Mouse (Mus musculus) limb, embryonic 11.5 days (tissue): ENCODE measurements at regions not wholly inside any gene's neighbourhood (a gene's known extent, or its start where the extent isn't known, plus 50 kb on each side); places are given as distances from the start of the nearest gene placed in this dataset.
"Not testable (repeated sequence)": the region's sequence is repeated elsewhere in the genome, so short reads cannot be mapped to it uniquely, and the experiment has no call there.

ENCODE experiments used
- ATAC-seq: fragments of 200-750 bp; cut with Nextera tagmentation; 2 replicates; pipeline ENCODE4 v1.8.0; 2017; ENCODE audit warnings: low read depth; ENCODE audit not compliant: insufficient number of reproducible peaks, low FRiP score, low TSS enrichment
- DNase-seq: peaks from one replicate; pipeline ENCODE4 v3.0.0-alpha.2; 2015; ENCODE audit warnings: low spot score
- H3K27ac ChIP-seq: fragments of 300-500 bp; sonication (generic); replicated peaks from 2 replicates; pipeline ENCODE4 v1.5.1; 2014; ENCODE audit warnings: low read depth, mild to moderate bottlenecking, low read length
- H3K27me3 ChIP-seq: fragments of 300-500 bp; sonication (generic); 2 replicates; pipeline ENCODE4 v1.6.1; 2014; ENCODE audit warnings: mild to moderate bottlenecking, low read length, mixed read lengths; ENCODE audit not compliant: control insufficient read depth, insufficient read depth
- H3K36me3 ChIP-seq: fragments of 300-500 bp; sonication (generic); 2 replicates; pipeline ENCODE4 v1.6.1; 2014; ENCODE audit warnings: mild to moderate bottlenecking, low read length, moderate library complexity, mixed read lengths; ENCODE audit not compliant: control insufficient read depth, insufficient read depth
- H3K4me1 ChIP-seq: fragments of 300-500 bp; sonication (generic); 2 replicates; pipeline ENCODE4 v1.6.1; 2014; ENCODE audit warnings: low read length, mixed read lengths; ENCODE audit not compliant: control insufficient read depth, insufficient read depth
- H3K4me2 ChIP-seq: fragments of 300-500 bp; sonication (generic); 2 replicates; pipeline ENCODE4 v1.6.1; 2014; ENCODE audit warnings: low read depth, mild to moderate bottlenecking, moderate library complexity; ENCODE audit not compliant: severe bottlenecking
- H3K4me3 ChIP-seq: fragments of 300-500 bp; sonication (generic); 2 replicates; pipeline ENCODE4 v1.5.1; 2014; ENCODE audit warnings: low read depth, low read length
- H3K9ac ChIP-seq: fragments of 300-500 bp; sonication (generic); 2 replicates; pipeline ENCODE4 v1.6.1; 2014; ENCODE audit warnings: mild to moderate bottlenecking, low read length
- H3K9me3 ChIP-seq: fragments of 300-500 bp; sonication (generic); 2 replicates; pipeline ENCODE4 v1.6.1; 2016; ENCODE audit warnings: low read length; ENCODE audit not compliant: control insufficient read depth
- WGBS: fragments of 180-500 bp; shearing (Covaris S2); extraction: QIAGEN DNeasy Blood & Tissue Kit; methylation state at CpG from one replicate; pipeline ENCODE4 v1.1.7; 2014; 5-methylcytosine and 5-hydroxymethylcytosine counted together

DNA sequence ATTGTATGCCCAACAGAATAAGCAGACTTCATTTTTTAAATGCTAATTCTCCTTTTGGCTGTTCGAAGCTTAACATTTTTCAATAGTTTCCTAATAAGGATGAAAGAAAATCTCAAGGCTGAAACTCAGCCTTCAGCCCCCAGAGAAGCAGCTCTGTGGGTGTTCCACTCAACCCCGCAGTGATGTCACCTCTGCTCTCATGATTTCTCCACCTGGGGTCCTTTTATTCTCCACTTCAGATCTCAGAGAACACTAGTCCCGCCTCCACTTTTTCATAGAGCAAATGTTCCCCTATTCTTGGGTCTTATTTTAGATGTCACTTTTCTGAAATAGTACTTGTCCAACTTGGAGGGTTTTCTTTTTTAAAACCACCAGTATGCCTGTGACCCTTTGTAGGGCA, 567.3 kb downstream of the Cntn3 start:
- H3K4me2 ChIP-seq, result no peak overlapping the region
- DNase-seq, result no peak
- no peaks in the 10 kb centered on the region for H3K9me3 ChIP-seq
- H3K27me3 ChIP-seq, result no peaks in the 10 kb centered on the region
- no peak for ATAC-seq
- no peaks in the 10 kb centered on the region for H3K36me3 ChIP-seq
- H3K9ac ChIP-seq, result no peak overlapping the region
- H3K4me3 ChIP-seq, result no peak overlapping the region
- no peaks in the 10 kb centered on the region for H3K4me1 ChIP-seq
- no peak overlapping the region for H3K27ac ChIP-seq
- WGBS, result 90% methylated on average over 3 of the region's 3 CpGs

DNA sequence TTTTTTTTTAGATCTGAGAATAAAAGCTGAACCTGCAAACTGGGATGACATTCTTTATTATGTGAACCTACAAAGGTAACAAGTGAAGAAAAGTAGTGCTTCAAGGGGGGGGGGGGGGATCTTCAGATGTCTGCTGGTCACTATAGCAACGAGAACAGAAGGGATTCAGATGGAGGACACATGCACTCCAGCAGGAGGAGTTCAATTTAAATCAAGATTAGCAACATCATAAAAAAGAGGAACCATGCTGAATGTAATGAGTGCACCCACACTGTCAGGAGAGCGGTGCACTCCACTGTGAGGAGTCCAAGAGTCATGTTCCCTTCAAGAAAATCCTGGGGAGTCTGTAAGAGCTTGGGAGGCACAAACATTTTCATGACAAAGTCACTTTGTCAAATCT, 574.7 kb downstream of the Cntn3 start:
- H3K9me3 ChIP-seq, result no peaks in the 10 kb centered on the region
- H3K27me3 ChIP-seq, result no peaks in the 10 kb centered on the region
- no peak overlapping the region for H3K27ac ChIP-seq
- WGBS, result 78% methylated on average over 2 of the region's 2 CpGs
- DNase-seq (no peak), ATAC-seq (no peak)
- no peaks in the 10 kb centered on the region for H3K4me1 ChIP-seq
- H3K36me3 ChIP-seq, result no peaks in the 10 kb centered on the region
- no peak overlapping the region for H3K4me3 ChIP-seq
- H3K9ac ChIP-seq, result no peak overlapping the region
- H3K4me2 ChIP-seq, result no peak overlapping the region

DNA sequence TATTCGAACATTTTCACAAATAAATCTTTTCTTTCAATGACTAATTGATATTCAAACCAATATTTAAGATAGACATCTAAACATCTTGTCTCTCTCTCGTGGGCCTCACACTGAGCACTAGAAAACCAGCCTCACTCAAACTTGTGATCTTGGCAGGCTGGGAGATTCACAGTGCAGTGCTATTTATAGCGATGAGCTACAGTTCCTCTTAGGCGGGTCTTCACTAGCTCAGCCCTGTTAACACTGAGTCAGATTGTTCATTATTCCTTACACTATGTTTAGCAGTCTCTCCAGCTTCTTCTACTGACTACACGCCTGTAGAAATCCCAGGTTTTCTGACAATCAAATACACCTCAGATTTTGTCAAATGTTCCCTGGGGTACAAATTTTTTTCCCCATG, 575.3 kb downstream of the Cntn3 start:
- Histone ChIP-seq H3K27me3 (no peaks in the 10 kb centered on the region), H3K9me3 (no peaks in the 10 kb centered on the region), H3K27ac (no peak overlapping the region), H3K4me2 (no peak overlapping the region), H3K36me3 (no peaks in the 10 kb centered on the region), H3K4me1 (no peaks in the 10 kb centered on the region), H3K4me3 (no peak overlapping the region), H3K9ac (no peak overlapping the region)
- no peak for ATAC-seq
- no peak for DNase-seq
- WGBS, result 76% methylated on average over 5 of the region's 5 CpGs

DNA sequence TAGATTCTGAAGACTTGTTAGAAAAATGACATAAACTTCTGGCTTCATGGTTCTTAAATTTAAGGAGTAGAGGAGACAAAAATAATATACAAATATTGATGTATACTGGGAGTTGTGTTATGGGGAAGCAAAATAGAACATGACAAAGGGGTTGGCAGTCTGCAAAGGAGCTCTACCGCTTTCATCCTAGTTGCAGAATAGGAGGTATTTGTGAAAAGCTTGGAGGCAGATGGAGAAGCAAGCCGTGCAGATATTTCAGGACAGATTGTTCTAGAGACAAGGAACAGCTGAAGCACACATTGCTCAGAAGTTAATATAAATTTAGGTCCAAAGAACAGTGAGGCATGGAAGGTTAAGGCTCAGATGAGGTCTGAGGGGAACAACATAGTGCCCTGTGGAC, 580.1 kb downstream of the Cntn3 start:
- H3K9ac ChIP-seq, result no peak overlapping the region
- no peaks in the 10 kb centered on the region for H3K27me3 ChIP-seq
- WGBS, result 98% methylated on average over 2 of the region's 2 CpGs
- no peaks in the 10 kb centered on the region for H3K9me3 ChIP-seq
- DNase-seq (no peak), ATAC-seq (no peak)
- H3K36me3 ChIP-seq, result no peaks in the 10 kb centered on the region
- no peaks in the 10 kb centered on the region for H3K4me1 ChIP-seq
- no peak overlapping the region for H3K4me2 ChIP-seq
- no peak overlapping the region for H3K4me3 ChIP-seq
- no peak overlapping the region for H3K27ac ChIP-seq

GRCm38 (mm10) chr6:101981656-101982055, 591.2 kb downstream of the Cntn3 start:
- whole genome bisulfite sequencing, result 61% methylated on average over 1 of the region's 1 CpGs
- H3K27ac ChIP-seq, result no peak overlapping the region
- DNase-seq, result no peak

GRCm38 (mm10) chr6:101979213-101979612, 593.7 kb downstream of the Cntn3 start:
- WGBS, result 81% methylated on average over 2 of the region's 2 CpGs
- DNase-seq, result no peak
- Histone ChIP-seq H3K27ac (no peak overlapping the region), H3K4me2 (no peak overlapping the region), H3K4me3 (no peak overlapping the region), H3K9ac (no peak overlapping the region), H3K27me3 (no peaks in the 10 kb centered on the region), H3K4me1 (no peaks in the 10 kb centered on the region), H3K9me3 (no peaks in the 10 kb centered on the region), H3K36me3 (no peaks in the 10 kb centered on the region)
- no peak for ATAC-seq

More at GRCm38 (mm10) chr6:101981656-101982055, 591.2 kb downstream of the Cntn3 start:
- no peaks in the 10 kb centered on the region for H3K4me1 ChIP-seq
- ATAC-seq, result no peak
- H3K4me2 ChIP-seq, result no peak overlapping the region
- H3K36me3 ChIP-seq, result no peaks in the 10 kb centered on the region
- H3K4me3 ChIP-seq, result no peak overlapping the region
- no peak overlapping the region for H3K9ac ChIP-seq
- no peaks in the 10 kb centered on the region for H3K9me3 ChIP-seq
- H3K27me3 ChIP-seq, result no peaks in the 10 kb centered on the region

DNA sequence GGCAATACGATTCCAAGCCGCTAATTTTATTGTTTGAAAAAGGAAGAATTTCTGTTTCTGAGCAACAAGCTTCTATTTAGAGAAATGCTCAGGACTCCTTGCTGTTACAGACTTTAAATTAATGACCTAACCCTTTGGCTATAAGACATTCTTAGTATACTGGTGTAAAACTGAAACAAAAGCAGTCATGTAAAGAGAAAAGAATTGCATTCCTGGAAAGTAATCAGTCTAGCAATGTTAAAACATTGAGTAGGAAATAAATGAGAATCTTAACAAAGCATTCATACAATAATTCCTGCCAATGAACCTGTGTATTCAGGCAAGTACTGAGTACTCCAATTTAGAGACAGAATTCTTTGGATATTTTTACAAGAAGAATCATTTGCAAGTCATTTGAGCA, 587.2 kb upstream of the Pdzrn3 start:
- no peak overlapping the region for H3K4me2 ChIP-seq
- no peaks in the 10 kb centered on the region for H3K27me3 ChIP-seq
- no peak overlapping the region for H3K27ac ChIP-seq
- no peaks in the 10 kb centered on the region for H3K9me3 ChIP-seq
- no peak for DNase-seq
- no peaks in the 10 kb centered on the region for H3K4me1 ChIP-seq
- 96% methylated on average over 2 of the region's 2 CpGs for WGBS
- H3K4me3 ChIP-seq, result no peak overlapping the region
- no peaks in the 10 kb centered on the region for H3K36me3 ChIP-seq
- no peak overlapping the region for H3K9ac ChIP-seq
- no peak for ATAC-seq

GRCm38 (mm10) chr6:101961476-101961875, 583.8 kb upstream of the Pdzrn3 start:
- 82% methylated on average over 3 of the region's 3 CpGs for WGBS
- H3K9me3 ChIP-seq, H3K4me1 ChIP-seq, H3K27me3 ChIP-seq, DNase-seq, ATAC-seq, H3K36me3 ChIP-seq, H3K9ac ChIP-seq, H3K4me2 ChIP-seq, H3K4me3 ChIP-seq, H3K27ac ChIP-seq: not testable (repeated sequence)

- H3K4me3 ChIP-seq, result no peak overlapping the region
- H3K27me3 ChIP-seq, result no peaks in the 10 kb centered on the region
- no peak overlapping the region for H3K9ac ChIP-seq
- no peaks in the 10 kb centered on the region for H3K36me3 ChIP-seq
- DNase-seq (no peak), ATAC-seq (no peak)
- no peaks in the 10 kb centered on the region for H3K4me1 ChIP-seq
- no peak overlapping the region for H3K4me2 ChIP-seq
- no peaks in the 10 kb centered on the region for H3K9me3 ChIP-seq
- WGBS, result 90% methylated on average over 3 of the region's 3 CpGs
- no peak overlapping the region for H3K27ac ChIP-seq
Observed at GRCm38 (mm10) chr6:101949681-101950080, 572.0 kb upstream of the Pdzrn3 start.
